Mouse (Mus musculus): ENCODE data around the gene Psma7. TPM values are rescaled to one million over a fixed set of nuclear protein-coding genes. Genes with fewer than 3 reads are reported as not detected.

Gene Psma7
- total and polyA plus RNA-seq, 3 experiments: 394 to 515 (median 458) TPM

DNA sequence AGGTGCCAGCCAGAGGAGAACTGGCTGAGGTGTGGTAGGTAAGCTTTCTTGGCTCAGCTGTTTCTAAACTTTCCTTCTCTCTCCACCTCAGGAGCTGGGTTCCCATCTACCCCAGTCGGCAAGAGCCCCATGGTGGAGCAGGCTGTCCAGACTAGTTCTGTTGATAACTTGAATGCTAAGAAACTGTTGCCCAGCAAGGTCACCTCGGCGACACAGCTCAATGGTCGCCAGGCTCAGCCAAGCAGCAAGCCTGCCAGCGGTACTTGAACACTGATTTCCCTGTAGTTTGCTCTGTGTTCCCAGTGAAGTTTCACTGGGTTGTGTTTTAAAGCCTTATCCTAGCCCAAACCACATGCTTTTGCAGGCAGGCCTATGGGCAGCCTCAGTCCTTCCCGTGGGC is 11.0 kb downstream of the Psma7 start:
- no peaks in the 10 kb centered on the region for H3K27me3 ChIP-seq (ENCODE audit: control insufficient read depth in 1 of 2, insufficient read depth in 2 of 2, low read length in 2 of 2)
- H3K4me1 ChIP-seq (ENCODE audit: control insufficient read depth in 1 of 2, insufficient read depth in 2 of 2, low read length in 2 of 2): peaks cover 0 to 27% of the 10 kb centered on the region in 2 experiments
- no peak overlapping the region for H3K9ac ChIP-seq (ENCODE audit: control insufficient read depth, low read depth, low read length, poor library complexity, severe bottlenecking)
- DNase-seq (ENCODE audit: low read depth, low spot score): no peak
- H3K4me3 ChIP-seq (ENCODE audit: control insufficient read depth in 1 of 2, insufficient read depth in 1 of 2, low read depth in 2 of 2, low read length in 2 of 2): no peak overlapping the region
- no peaks in the 10 kb centered on the region for H3K9me3 ChIP-seq (replicated peaks; ENCODE audit: insufficient read depth, low read length)
- no peak overlapping the region for H3K27ac ChIP-seq (ENCODE audit: control insufficient read depth, low read depth, low read length)
- no peak for TF ChIP-seq ELF1 (IDR thresholded peaks at IDR 0.05; ENCODE audit: low read depth, low read length)
- TF ChIP-seq CHD1 (IDR thresholded peaks at IDR 0.05; ENCODE audit: low read depth, low read length): no peak
- TF ChIP-seq GABPA (IDR thresholded peaks at IDR 0.05; ENCODE audit: low read depth, low read length): no peak
- TF ChIP-seq POLR2A (IDR thresholded peaks at IDR 0.05; ENCODE audit: control insufficient read depth in 1 of 2, insufficient read depth in 1 of 2, low read depth in 1 of 2, low read length in 2 of 2, poor library complexity in 1 of 2): no peak
- TF ChIP-seq NELFE (IDR thresholded peaks at IDR 0.05; ENCODE audit: low read depth, low read length): no peak
- TF ChIP-seq KAT2A (conservative IDR thresholded peaks at IDR 0.05; ENCODE audit: low read depth, low read length): no peak
- TF ChIP-seq NRF1 (IDR thresholded peaks at IDR 0.05; ENCODE audit: insufficient read depth, low read depth, low read length, poor library complexity, severe bottlenecking): no peak
- TF ChIP-seq MXI1 (IDR thresholded peaks at IDR 0.05; ENCODE audit: low read depth, low read length): no peak
- no peak for TF ChIP-seq MAFK (IDR thresholded peaks at IDR 0.05; ENCODE audit: borderline replicate concordance, low read depth, low read length)
- TF ChIP-seq GATA1 (IDR thresholded peaks at IDR 0.05; ENCODE audit: low read depth, low read length): no peak
- no peak for TF ChIP-seq TAL1 (IDR thresholded peaks at IDR 0.05; ENCODE audit: low read length)
- TF ChIP-seq MYC (IDR thresholded peaks at IDR 0.05; ENCODE audit: low read depth, low read length): no peak
- TF ChIP-seq JUND (IDR thresholded peaks at IDR 0.05; ENCODE audit: low read depth, low read length): no peak
- no peak for TF ChIP-seq E2F4 (IDR thresholded peaks at IDR 0.05; ENCODE audit: borderline replicate concordance, low read depth, low read length)
- TF ChIP-seq ZMIZ1 (IDR thresholded peaks at IDR 0.05; ENCODE audit: low read depth, low read length): no peak
- H3K36me3 ChIP-seq (ENCODE audit: control insufficient read depth in 1 of 2, insufficient read depth in 2 of 2, low read length in 2 of 2): peaks cover 12 to 26% of the 10 kb centered on the region in 2 experiments
- H3K79me2 ChIP-seq (ENCODE audit: control insufficient read depth, insufficient read depth, low read length, poor library complexity): peaks cover 18% of the 10 kb centered on the region

DNA sequence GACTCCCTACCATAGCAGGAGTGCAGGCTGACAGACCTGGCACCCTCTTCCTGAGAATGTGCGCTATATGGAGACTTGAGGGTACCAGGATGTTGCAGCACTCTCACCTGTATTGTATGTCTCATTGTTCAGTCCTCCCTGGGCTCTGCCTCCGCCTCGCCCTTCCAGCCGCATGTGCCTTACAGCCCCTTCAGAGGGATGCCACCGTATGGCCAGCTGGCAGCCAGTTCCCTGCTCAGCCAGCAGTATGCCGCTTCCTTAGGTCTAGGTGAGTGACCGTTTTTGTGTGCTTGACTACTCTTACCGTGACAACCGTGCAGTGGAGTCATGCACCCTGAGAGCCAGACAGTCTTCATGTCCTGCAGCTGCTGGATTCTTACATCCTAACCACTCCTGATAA is 14.5 kb downstream of the Psma7 start:
- no peaks in the 10 kb centered on the region for H3K9me3 ChIP-seq (replicated peaks; ENCODE audit: insufficient read depth, low read length)
- peaks cover 3 to 23% of the 10 kb centered on the region in 2 experiments for H3K4me1 ChIP-seq (ENCODE audit: control insufficient read depth in 1 of 2, insufficient read depth in 2 of 2, low read length in 2 of 2)
- no peak for DNase-seq (ENCODE audit: low read depth, low spot score)
- TF ChIP-seq RCOR1 (IDR thresholded peaks at IDR 0.05; ENCODE audit: low read depth, low read length): no peak
- TF ChIP-seq GABPA (IDR thresholded peaks at IDR 0.05; ENCODE audit: low read depth, low read length): no peak
- TF ChIP-seq POLR2AphosphoS2 (IDR thresholded peaks at IDR 0.05; ENCODE audit: low read length): no peak
- no peak for TF ChIP-seq ETS1 (IDR thresholded peaks at IDR 0.05; ENCODE audit: low read depth, low read length)
- TF ChIP-seq NELFE (IDR thresholded peaks at IDR 0.05; ENCODE audit: low read depth, low read length): no peak
- TF ChIP-seq CTCF (IDR thresholded peaks at IDR 0.05 in 2 of 3, conservative IDR thresholded peaks at IDR 0.05 in 1 of 3; ENCODE audit: control insufficient read depth in 1 of 3, insufficient read depth in 1 of 3, low read depth in 2 of 3, low read length in 3 of 3, poor library complexity in 1 of 3, severe bottlenecking in 1 of 3): no peak
- no peak for TF ChIP-seq GATA1 (IDR thresholded peaks at IDR 0.05; ENCODE audit: low read depth, low read length)
- no peak for TF ChIP-seq MAX (IDR thresholded peaks at IDR 0.05; ENCODE audit: low read length)
- no peak overlapping the region for H3K9ac ChIP-seq (ENCODE audit: control insufficient read depth, low read depth, low read length, poor library complexity, severe bottlenecking)
- H3K27ac ChIP-seq (ENCODE audit: control insufficient read depth, low read depth, low read length): no peak overlapping the region
- peaks cover 11 to 20% of the 10 kb centered on the region in 2 experiments for H3K36me3 ChIP-seq (ENCODE audit: control insufficient read depth in 1 of 2, insufficient read depth in 2 of 2, low read length in 2 of 2)
- peaks cover 32% of the 10 kb centered on the region for H3K79me2 ChIP-seq (ENCODE audit: control insufficient read depth, insufficient read depth, low read length, poor library complexity)
- H3K27me3 ChIP-seq (ENCODE audit: control insufficient read depth in 1 of 2, insufficient read depth in 2 of 2, low read length in 2 of 2): no peaks in the 10 kb centered on the region
- no peak overlapping the region for H3K4me3 ChIP-seq (ENCODE audit: control insufficient read depth in 1 of 2, insufficient read depth in 1 of 2, low read depth in 2 of 2, low read length in 2 of 2)
